Mouse (Mus musculus) spleen, adult 2 months (tissue): Measurements from ENCODE around the gene Cryba4. TPM values are rescaled to one million over a fixed set of nuclear protein-coding genes. Genes with fewer than 3 reads are reported as not detected.

ENCODE experiments used
- DNase-seq, 2 experiments: peaks; one replicate each; pipeline versions ENCODE4 v3.0.0 to v3.0.0-alpha.2; 2012 to 2021; ENCODE audit warnings: low spot score in 2 of 2, low read depth in 1 of 2
- H3K27ac ChIP-seq: fragments of 200-500 bp; 2 replicates; pipeline ENCODE4 v1.5.1; 2012; ENCODE audit warnings: low read length, inconsistent platforms; ENCODE audit not compliant: insufficient read depth
- H3K27me3 ChIP-seq: fragments of 200-500 bp; 2 replicates; pipeline ENCODE4 v1.6.1; 2012; ENCODE audit warnings: mild to moderate bottlenecking, moderate library complexity, low read length, inconsistent platforms; ENCODE audit not compliant: control insufficient read depth, insufficient read depth
- H3K36me3 ChIP-seq: fragments of 200-500 bp; 2 replicates; pipeline ENCODE4 v1.6.1; 2012; ENCODE audit warnings: mild to moderate bottlenecking, low read length, inconsistent platforms; ENCODE audit not compliant: control insufficient read depth, insufficient read depth
- H3K4me1 ChIP-seq: fragments of 200-500 bp; 2 replicates; pipeline ENCODE4 v1.6.1; 2011; ENCODE audit warnings: inconsistent platforms; ENCODE audit not compliant: control insufficient read depth, insufficient read depth, insufficient read length
- H3K4me3 ChIP-seq: fragments of 200-500 bp; 2 replicates; pipeline ENCODE4 v1.5.1; 2011; ENCODE audit warnings: mild to moderate bottlenecking, inconsistent platforms; ENCODE audit not compliant: insufficient read depth, insufficient read length; ENCODE audit errors: extremely low read depth
- CTCF ChIP-seq: fragments of 200-500 bp; IDR thresholded peaks from 2 replicates; pipeline ENCODE4 v1.5.1; 2011; ENCODE audit warnings: mild to moderate bottlenecking, inconsistent platforms; ENCODE audit not compliant: insufficient read depth, insufficient read length, insufficient replicate concordance; ENCODE audit errors: extremely low read depth
- POLR2A ChIP-seq: fragments of 200-500 bp; IDR thresholded peaks from 2 replicates; pipeline ENCODE4 v1.6.1; 2011; ENCODE audit warnings: low read depth, low read length, inconsistent platforms
- WGBS: fragments of 180-500 bp; shearing (Covaris S2); methylation state at CpG from one replicate; pipeline ENCODE4 v1.1.7; 2018; 5-methylcytosine and 5-hydroxymethylcytosine counted together
- polyA plus RNA-seq: library from polyadenylated mRNA; depleted of rRNA; stranded (reverse); fragments of >200 nt; gene quantifications from 2 replicates; pipeline ENCODE4 v1.2.3, GENCODE M21; 2012

Gene Cryba4
- polyA plus RNA-seq, 1 experiment = 1.5 TPM

GRCm38 (mm10) chr5:112266011-112266777 lies 13.9 kb upstream of the Cryba4 start:
- H3K27me3 ChIP-seq = no peaks in the 10 kb centered on the region
- DNase-seq = no peak
- no peaks in the 10 kb centered on the region for H3K36me3 ChIP-seq
- no peak overlapping the region for H3K4me3 ChIP-seq
- 23% methylated on average over 9 of the region's 9 CpGs for WGBS
- H3K27ac ChIP-seq = peak overlapping the region; percentile 37
- no peak for TF ChIP-seq CTCF
- no peak for TF ChIP-seq POLR2A
- H3K4me1 ChIP-seq = peaks cover 25% of the 10 kb centered on the region; the same call in 1 of the 2 replicates

DNA sequence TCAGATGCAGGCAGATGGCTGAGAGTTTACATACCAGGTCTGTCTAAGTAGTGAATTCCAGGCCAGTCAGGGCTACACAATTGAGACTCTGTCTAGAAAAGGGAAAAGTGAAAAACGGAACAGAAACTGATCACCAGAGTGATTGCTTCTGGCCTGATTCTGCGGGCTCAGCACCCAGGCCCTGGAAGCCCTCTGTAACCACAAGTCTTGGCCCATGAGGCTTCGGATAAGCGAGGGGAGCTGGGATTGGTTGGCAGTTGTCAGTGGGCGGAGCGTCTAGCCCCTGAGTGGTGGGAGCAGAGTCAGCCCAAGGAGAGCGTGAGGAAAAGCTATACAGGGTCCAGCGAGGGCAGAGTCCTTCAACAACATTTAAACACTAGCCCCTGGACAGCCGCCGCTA lies 13.2 kb upstream of the Cryba4 start:
- peaks cover 23% of the 10 kb centered on the region; the same call in 1 of the 2 replicates for H3K4me1 ChIP-seq

DNA sequence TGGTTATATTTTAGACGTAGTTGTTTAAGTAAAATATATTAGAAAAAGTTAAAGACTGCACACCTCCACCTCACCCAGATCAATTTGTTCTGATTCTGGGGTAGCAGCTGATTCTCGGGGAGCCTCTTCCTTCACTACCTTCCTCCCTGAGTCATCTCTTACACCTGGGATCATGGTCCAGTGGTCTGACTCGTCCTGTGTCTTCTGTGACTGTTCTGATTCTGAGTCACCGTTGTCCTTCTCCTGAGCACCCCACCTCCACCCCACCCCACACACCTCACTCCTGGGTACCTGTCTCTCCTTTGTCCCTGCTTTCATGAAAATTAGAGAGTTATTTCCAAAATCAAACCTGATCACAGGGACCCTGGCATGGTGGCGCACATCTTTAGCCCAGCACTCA lies 12.8 kb upstream of the Cryba4 start:
- no peak for DNase-seq
- Histone ChIP-seq H3K27ac (peak overlapping the region; percentile 52), H3K4me3 (no peak overlapping the region), H3K36me3 (no peaks in the 10 kb centered on the region), H3K4me1 (peaks cover 23% of the 10 kb centered on the region; the same call in 1 of the 2 replicates), H3K27me3 (no peaks in the 10 kb centered on the region)
- WGBS = 62% methylated on average over 5 of the region's 5 CpGs
- TF ChIP-seq POLR2A (no peak), CTCF (no peak)

More for the DNA sequence above, 13.2 kb upstream of the Cryba4 start:
- no peaks in the 10 kb centered on the region for H3K27me3 ChIP-seq
- H3K4me3 ChIP-seq = peak overlapping the region; percentile 1; the same call in 1 of the 2 replicates
- 7% methylated on average over 10 of the region's 10 CpGs for WGBS
- peak in 1 of 2 experiments; percentile 59 for DNase-seq
- peak overlapping the region; percentile 52 for H3K27ac ChIP-seq
- H3K36me3 ChIP-seq = no peaks in the 10 kb centered on the region
- TF ChIP-seq POLR2A = no peak
- no peak for TF ChIP-seq CTCF

- TF ChIP-seq POLR2A = no peak
- TF ChIP-seq CTCF = no peak
- DNase-seq = no peak
- no peaks in the 10 kb centered on the region for H3K27me3 ChIP-seq
- 77% methylated on average over 7 of the region's 7 CpGs for WGBS
- no peak overlapping the region for H3K4me3 ChIP-seq
- H3K36me3 ChIP-seq = no peaks in the 10 kb centered on the region
- peaks cover 23% of the 10 kb centered on the region; the same call in 1 of the 2 replicates for H3K4me1 ChIP-seq
- H3K27ac ChIP-seq = no peak overlapping the region
These were observed 11.8 kb upstream of the Cryba4 start for GRCm38 (mm10) chr5:112264099-112264498.

- TF ChIP-seq CTCF (no peak), POLR2A (no peak)
- DNase-seq = no peak
- peaks cover 23% of the 10 kb centered on the region; the same call in 1 of the 2 replicates for H3K4me1 ChIP-seq
- no peaks in the 10 kb centered on the region for H3K27me3 ChIP-seq
- 20% methylated on average over 3 of the region's 3 CpGs for WGBS
- 0 out of 2 replicates have a peak overlapping the region, but pooled peaks have one; percentile 18 for H3K27ac ChIP-seq
- H3K36me3 ChIP-seq = no peaks in the 10 kb centered on the region
- no peak overlapping the region for H3K4me3 ChIP-seq
These were observed 8.5 kb upstream of the Cryba4 start for GRCm38 (mm10) chr5:112260818-112261217.

- TF ChIP-seq CTCF (no peak), POLR2A (no peak)
- no peaks in the 10 kb centered on the region; the same call in 1 of the 2 replicates for H3K27me3 ChIP-seq
These were observed 7.7 kb upstream of the Cryba4 start for GRCm38 (mm10) chr5:112259862-112260650.

More at GRCm38 (mm10) chr5:112259862-112260650, 7.7 kb upstream of the Cryba4 start:
- Histone ChIP-seq H3K4me1 (peaks cover 18% of the 10 kb centered on the region; the same call in 1 of the 2 replicates), H3K27ac (no peak overlapping the region), H3K4me3 (no peak overlapping the region), H3K36me3 (no peaks in the 10 kb centered on the region)
- WGBS = 67% methylated on average over 16 of the region's 16 CpGs
- DNase-seq = no peak
